ENCODE assay signal across 10 mouse cellular contexts in the genomic region with DNA sequence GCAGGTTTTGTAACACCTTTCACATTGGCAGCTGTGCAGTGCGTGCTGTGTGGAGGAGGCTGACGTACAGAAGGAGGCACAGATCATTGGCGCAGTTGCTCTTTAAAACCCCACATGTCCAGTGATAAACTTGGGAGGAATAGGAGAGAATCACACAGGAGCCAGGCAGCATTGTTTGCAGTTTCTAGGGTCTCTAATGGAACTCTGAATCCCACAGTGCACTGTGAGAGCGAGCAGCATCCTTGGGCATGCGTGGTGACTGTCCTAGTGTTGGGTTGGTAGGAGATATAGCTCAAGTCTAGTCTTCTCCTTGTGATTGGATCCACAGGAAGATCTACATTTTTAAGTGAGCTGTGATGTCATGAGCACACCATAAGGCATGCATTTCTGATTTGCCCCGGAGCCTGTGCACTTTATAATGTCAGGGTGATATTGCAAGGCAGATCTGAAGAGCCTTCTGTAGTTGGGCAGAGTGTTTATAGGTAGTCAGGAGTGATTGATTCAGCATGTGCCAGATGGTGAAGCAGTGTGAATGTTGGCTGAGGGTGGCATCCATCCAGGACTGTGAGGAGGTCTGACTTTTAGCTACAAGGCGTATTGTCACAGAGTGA.
A peak's percentile ranks its signal among the peaks of the same experiment; 100 is the strongest.
DNase-seq lines count a peak whose midpoint lies in the region; ATAC-seq lines count a peak whose summit lies in the region.
"Had no signal": no experiment of that assay in that cellular context is flagged by ENCODE, and none has a peak within 500 bp of the region (broad histone marks: within the 10 kb centered on the region; RNA-seq: fewer than 3 reads in every experiment).

No protein-coding gene starts in this region.

- H3K36me3 ChIP-seq in midbrain, embryonic 13.5 days = no peaks in the 10 kb centered on the region
- H3K36me3 ChIP-seq in midbrain, embryonic 10.5 days = 0 out of 2 replicates have a peak, but pooled peaks cover 2% of the 10 kb centered on the region

- H3K27me3 ChIP-seq in midbrain, embryonic 13.5 days = no peaks in the 10 kb centered on the region
- no peaks in the 10 kb centered on the region for H3K27me3 ChIP-seq in midbrain, embryonic 10.5 days (ENCODE audit: low read depth, poor library complexity, severe bottlenecking)

- no peak for DNase-seq in midbrain, embryonic 10.5 days (ENCODE audit: low spot score)
- DNase-seq in cerebellum, postnatal 25 days = peak; percentile 90 to 93
- DNase-seq in layer of hippocampus, postnatal 10 days (ENCODE audit: low spot score in 2 of 2) = peak; percentile 37 to 66
- peak; percentile 34 for DNase-seq in right cerebral cortex, postnatal 25 days
- no peak for DNase-seq in heart, adult 8-10 months (ENCODE audit: low spot score)
- DNase-seq in thymus, postnatal 10 days (ENCODE audit: low spot score in 2 of 2) = no peak
- DNase-seq in liver = no peak
- DNase-seq: adrenal gland, adult 2 months; kidney, adult 2 months had no signal

- ATAC-seq in midbrain, embryonic 13.5 days = 0 out of 2 replicates have a peak, but pooled peaks have one; percentile 18

- 94% methylated on average over 7 of the region's 7 CpGs for WGBS in midbrain, embryonic 13.5 days
- 90% methylated on average over 7 of the region's 7 CpGs for WGBS in midbrain, embryonic 10.5 days

- peak overlapping the region; percentile 12; the same call in 1 of the 2 replicates for H3K27ac ChIP-seq in midbrain, embryonic 13.5 days
- no peak overlapping the region for H3K27ac ChIP-seq in midbrain, embryonic 10.5 days (replicated peaks)

- no peak overlapping the region for H3K4me3 ChIP-seq in midbrain, embryonic 13.5 days (replicated peaks)
- H3K4me3 ChIP-seq in midbrain, embryonic 10.5 days = no peak overlapping the region

- peaks cover 51% of the 10 kb centered on the region for H3K4me1 ChIP-seq in midbrain, embryonic 13.5 days (replicated peaks)
- peaks cover 20% of the 10 kb centered on the region for H3K4me1 ChIP-seq in midbrain, embryonic 10.5 days

- H3K9me3 ChIP-seq in midbrain, embryonic 13.5 days = no peaks in the 10 kb centered on the region
- no peaks in the 10 kb centered on the region for H3K9me3 ChIP-seq in midbrain, embryonic 10.5 days (replicated peaks)

- no peak overlapping the region for H3K9ac ChIP-seq in midbrain, embryonic 13.5 days (replicated peaks)

- no peak overlapping the region for H3K4me2 ChIP-seq in midbrain, embryonic 13.5 days (replicated peaks)

Comparison
In these comparisons a context has a peak if more than half of its experiments do, and no peak if none do; other contexts are left out.
1. DNase-seq: peak in cerebellum, postnatal 25 days (2 of 2), layer of hippocampus, postnatal 10 days (2 of 2) and right cerebral cortex, postnatal 25 days (single experiment); none in midbrain, embryonic 10.5 days (single experiment), heart, adult 8-10 months (single experiment), thymus, postnatal 10 days (0 of 2) and liver (single experiment).